Mouse (Mus musculus): ENCODE measurements around the gene Tnnt3. TPM values are rescaled to one million over a fixed set of nuclear protein-coding genes. Genes with fewer than 3 reads are reported as not detected.

Tnnt3 gene
- total and polyA plus RNA-seq, 3 experiments = 3.1 to 13.3 (median 4.1) TPM

GRCm38 (mm10) chr7:142472936-142473335 lies 25.7 kb upstream of the Tnnt3 start:
- Histone ChIP-seq H3K9ac (ENCODE audit: insufficient read depth, low read depth) (no peak overlapping the region), H3K36me3 (replicated peaks in 1 of 2; ENCODE audit: control insufficient read depth in 1 of 2, insufficient read depth in 1 of 2, low read length in 1 of 2) (peaks cover 60 to 97% of the 10 kb centered on the region in 2 experiments), H3K9me3 (replicated peaks; ENCODE audit: low read length) (no peaks in the 10 kb centered on the region), H3K4me3 (replicated peaks in 1 of 3; ENCODE audit: low read depth in 2 of 3, low read length in 2 of 3, poor library complexity in 1 of 3) (no peak overlapping the region), H3K79me2 (replicated peaks; ENCODE audit: control insufficient read depth, extremely low read depth, insufficient read depth, poor library complexity, severe bottlenecking) (peaks cover 48% of the 10 kb centered on the region), H3K27ac (ENCODE audit: insufficient read depth, low read depth) (no peak overlapping the region), H3K27me3 (replicated peaks) (no peaks in the 10 kb centered on the region), H3K4me1 (ENCODE audit: control insufficient read depth in 1 of 2, insufficient read depth in 2 of 2) (peaks cover 10 to 92% of the 10 kb centered on the region in 2 experiments), H3K4me2 (ENCODE audit: insufficient read depth, low read depth, poor library complexity, severe bottlenecking) (no peak overlapping the region)
- TF ChIP-seq ELF1 (IDR thresholded peaks at IDR 0.05; ENCODE audit: low read depth, low read length) (no peak), JUND (conservative IDR thresholded peaks at IDR 0.05; ENCODE audit: low read depth, low read length) (no peak), SIN3A (IDR thresholded peaks at IDR 0.05; ENCODE audit: low read length) (no peak), EP300 (IDR thresholded peaks at IDR 0.05; ENCODE audit: low read length) (no peak), NELFE (IDR thresholded peaks at IDR 0.05; ENCODE audit: low read depth, low read length) (no peak), NRF1 (IDR thresholded peaks at IDR 0.05; ENCODE audit: low read depth, low read length) (no peak), CHD1 (IDR thresholded peaks at IDR 0.05; ENCODE audit: low read depth, low read length) (no peak), RCOR1 (conservative IDR thresholded peaks at IDR 0.05; ENCODE audit: low read depth, low read length) (no peak), PAX5 (IDR thresholded peaks at IDR 0.05; ENCODE audit: low read length) (no peak), MAFK (IDR thresholded peaks at IDR 0.05; ENCODE audit: insufficient replicate concordance, low read length) (no peak), MAX (IDR thresholded peaks at IDR 0.05; ENCODE audit: low read length) (no peak), MEF2A (IDR thresholded peaks at IDR 0.05; ENCODE audit: borderline replicate concordance, low read depth, low read length) (no peak), POLR2A (IDR thresholded peaks at IDR 0.05; ENCODE audit: low read depth, low read length) (no peak), HCFC1 (IDR thresholded peaks at IDR 0.05; ENCODE audit: low read depth, low read length) (no peak), USF1 (IDR thresholded peaks at IDR 0.05; ENCODE audit: low read depth, low read length) (no peak), RAD21 (IDR thresholded peaks at IDR 0.05; ENCODE audit: low read depth, low read length) (no peak), E2F4 (IDR thresholded peaks at IDR 0.05; ENCODE audit: insufficient replicate concordance, low read depth, low read length) (no peak)
- no peak for DNase-seq (ENCODE audit: extremely low read depth)
- in situ Hi-C loops (cut with MboI; ENCODE audit: low pct_ligation_motif_present, low pct_unique_long_range_greater_than_20kb, low sequenced_read_pairs) = loop anchor here (25.0 kb wide), 1 partner anchor 539 kb away; the partner anchor contains the start of gene Tspan32
- dilution Hi-C loops (cut with MboI; ENCODE audit: extremely low pct_ligation_motif_present, extremely low pct_unique_long_range_greater_than_20kb, low sequenced_read_pairs) = no loop called here

- Histone ChIP-seq H3K4me2 (ENCODE audit: insufficient read depth, low read depth, poor library complexity, severe bottlenecking) (no peak overlapping the region), H3K4me3 (replicated peaks in 1 of 3; ENCODE audit: low read depth in 2 of 3, low read length in 2 of 3, poor library complexity in 1 of 3) (no peak overlapping the region), H3K27ac (ENCODE audit: insufficient read depth, low read depth) (no peak overlapping the region), H3K9ac (ENCODE audit: insufficient read depth, low read depth) (no peak overlapping the region), H3K4me1 (ENCODE audit: control insufficient read depth in 1 of 2, insufficient read depth in 2 of 2) (peaks cover 10 to 92% of the 10 kb centered on the region in 2 experiments), H3K36me3 (replicated peaks in 1 of 2; ENCODE audit: control insufficient read depth in 1 of 2, insufficient read depth in 1 of 2, low read length in 1 of 2) (peaks cover 62 to 97% of the 10 kb centered on the region in 2 experiments), H3K79me2 (replicated peaks; ENCODE audit: control insufficient read depth, extremely low read depth, insufficient read depth, poor library complexity, severe bottlenecking) (peaks cover 48% of the 10 kb centered on the region), H3K9me3 (replicated peaks; ENCODE audit: low read length) (no peaks in the 10 kb centered on the region), H3K27me3 (replicated peaks) (no peaks in the 10 kb centered on the region)
- dilution Hi-C loops (cut with MboI; ENCODE audit: extremely low pct_ligation_motif_present, extremely low pct_unique_long_range_greater_than_20kb, low sequenced_read_pairs) (no loop called here), in situ Hi-C loops (cut with MboI; ENCODE audit: low pct_ligation_motif_present, low pct_unique_long_range_greater_than_20kb, low sequenced_read_pairs) (loop anchor here (25.0 kb wide), 1 partner anchor 539 kb away; the partner anchor contains the start of gene Tspan32)
- TF ChIP-seq RAD21 (IDR thresholded peaks at IDR 0.05; ENCODE audit: low read depth, low read length) (no peak), ETS1 (conservative IDR thresholded peaks at IDR 0.05; ENCODE audit: low read depth, low read length) (no peak), MAFK (IDR thresholded peaks at IDR 0.05; ENCODE audit: insufficient replicate concordance, low read length) (no peak)
- DNase-seq (ENCODE audit: extremely low read depth) = no peak
These were observed 25.2 kb upstream of the Tnnt3 start for GRCm38 (mm10) chr7:142473476-142473875.

Measured in CH12.LX (cell line).